Mouse (Mus musculus) MEL (cell line): Measurements from ENCODE around the gene Bnc2. TPM values are rescaled to one million over a fixed set of nuclear protein-coding genes. Genes with fewer than 3 reads are reported as not detected.

Experiments
- DNase-seq: peaks from one replicate; pipeline ENCODE4 v3.0.0; 2011; ENCODE audit warnings: low read depth, low spot score
- H3K27ac ChIP-seq: 2 replicates; pipeline ENCODE4 v1.5.1; 2012; ENCODE audit warnings: low read depth, mild to moderate bottlenecking, control low read depth, low read length, moderate library complexity; ENCODE audit not compliant: control insufficient read depth
- H3K27me3 ChIP-seq, 2 experiments: fragments of 150-350 bp in 1 of 2; sonication (generic) in 1 of 2; 2 replicates each; pipeline ENCODE4 v1.6.1; 2012; ENCODE audit warnings: low read length in 2 of 2, mild to moderate bottlenecking in 2 of 2, improper control_type of control experiment in 1 of 2, moderate library complexity in 1 of 2; ENCODE audit not compliant: insufficient read depth in 2 of 2, control insufficient read depth in 1 of 2
- H3K36me3 ChIP-seq, 2 experiments: 2 replicates each; pipeline ENCODE4 v1.6.1; 2012 to 2014; ENCODE audit warnings: low read length in 2 of 2, improper control_type of control experiment in 1 of 2, inconsistent platforms in 1 of 2, mild to moderate bottlenecking in 1 of 2; ENCODE audit not compliant: insufficient read depth in 2 of 2, control insufficient read depth in 1 of 2
- H3K4me1 ChIP-seq, 2 experiments: fragments of 150-350 bp in 1 of 2; sonication (generic) in 1 of 2; 2 replicates each; pipeline ENCODE4 v1.6.1; 2012; ENCODE audit warnings: low read length in 2 of 2, improper control_type of control experiment in 1 of 2, mild to moderate bottlenecking in 1 of 2; ENCODE audit not compliant: insufficient read depth in 2 of 2, control insufficient read depth in 1 of 2
- H3K4me3 ChIP-seq, 2 experiments: fragments of 150-350 bp in 1 of 2; sonication (generic) in 1 of 2; 2 replicates each; pipeline ENCODE4 v1.5.1; 2012; ENCODE audit warnings: low read depth in 2 of 2, low read length in 2 of 2, mild to moderate bottlenecking in 2 of 2, moderate library complexity in 2 of 2, control low read depth in 1 of 2, improper control_type of control experiment in 1 of 2; ENCODE audit not compliant: control insufficient read depth in 1 of 2, insufficient read depth in 1 of 2
- H3K79me2 ChIP-seq: 2 replicates; pipeline ENCODE4 v1.6.1; 2012; ENCODE audit warnings: mild to moderate bottlenecking, low read length, moderate library complexity; ENCODE audit not compliant: control insufficient read depth, poor library complexity, insufficient read depth
- H3K9ac ChIP-seq: 2 replicates; pipeline ENCODE4 v1.6.1; 2012; ENCODE audit warnings: low read depth, mild to moderate bottlenecking, control low read depth, low read length, moderate library complexity; ENCODE audit not compliant: control insufficient read depth, poor library complexity, severe bottlenecking
- H3K9me3 ChIP-seq: fragments of 150-350 bp; sonication (generic); replicated peaks from 2 replicates; pipeline ENCODE4 v1.6.1; 2012; ENCODE audit warnings: mild to moderate bottlenecking, low read length, improper control_type of control experiment, moderate library complexity; ENCODE audit not compliant: insufficient read depth
- BHLHE40 ChIP-seq: IDR thresholded peaks from 2 replicates; pipeline ENCODE4 v1.6.1; 2012; ENCODE audit warnings: low read depth, mild to moderate bottlenecking, inconsistent platforms, low read length, improper control_type of control experiment, borderline replicate concordance
- CHD2 ChIP-seq: IDR thresholded peaks from 2 replicates; pipeline ENCODE4 v1.6.1; 2011; ENCODE audit warnings: low read length, improper control_type of control experiment
- EP300 ChIP-seq, 2 experiments: IDR thresholded peaks; 2 replicates each; pipeline ENCODE4 v1.6.1; 2011; ENCODE audit warnings: improper control_type of control experiment in 2 of 2, low read length in 2 of 2, low read depth in 1 of 2, mild to moderate bottlenecking in 1 of 2
- GATA1 ChIP-seq: IDR thresholded peaks from 2 replicates; pipeline ENCODE4 v1.6.1; 2011; ENCODE audit warnings: low read depth, low read length, improper control_type of control experiment
- MAZ ChIP-seq: IDR thresholded peaks from 2 replicates; pipeline ENCODE4 v1.6.1; 2012; ENCODE audit warnings: low read depth, mild to moderate bottlenecking, inconsistent platforms, low read length, improper control_type of control experiment
- MXI1 ChIP-seq: IDR thresholded peaks from 2 replicates; pipeline ENCODE4 v1.6.1; 2011; ENCODE audit warnings: mild to moderate bottlenecking, low read depth, low read length, improper control_type of control experiment
- NELFE ChIP-seq: IDR thresholded peaks from 2 replicates; pipeline ENCODE4 v1.6.1; 2011; ENCODE audit warnings: low read depth, low read length, improper control_type of control experiment
- NRF1 ChIP-seq: IDR thresholded peaks from 2 replicates; pipeline ENCODE4 v1.6.1; 2014; ENCODE audit warnings: low read depth, mild to moderate bottlenecking, inconsistent platforms, low read length, improper control_type of control experiment, moderate library complexity; ENCODE audit not compliant: poor library complexity, insufficient read depth, severe bottlenecking
- POLR2A ChIP-seq, 2 experiments: IDR thresholded peaks; 2 replicates each; pipeline ENCODE4 v1.6.1; 2011 to 2012; ENCODE audit warnings: low read length in 2 of 2, mild to moderate bottlenecking in 2 of 2, control low read depth in 1 of 2, improper control_type of control experiment in 1 of 2, low read depth in 1 of 2, moderate library complexity in 1 of 2; ENCODE audit not compliant: control insufficient read depth in 1 of 2, insufficient read depth in 1 of 2, poor library complexity in 1 of 2
- POLR2AphosphoS5 ChIP-seq: IDR thresholded peaks from 2 replicates; pipeline ENCODE4 v1.6.1; 2012; ENCODE audit warnings: low read depth, borderline replicate concordance, mild to moderate bottlenecking, inconsistent platforms, low read length, moderate library complexity, mixed read lengths
- RAD21 ChIP-seq: IDR thresholded peaks from 2 replicates; pipeline ENCODE4 v1.6.1; 2011; ENCODE audit warnings: mild to moderate bottlenecking, low read depth, low read length, improper control_type of control experiment
- SIN3A ChIP-seq: IDR thresholded peaks from 2 replicates; pipeline ENCODE4 v1.6.1; 2012; ENCODE audit warnings: low read length, improper control_type of control experiment, inconsistent platforms
- TAL1 ChIP-seq: IDR thresholded peaks from 2 replicates; pipeline ENCODE4 v1.6.1; 2012; ENCODE audit warnings: mild to moderate bottlenecking, inconsistent platforms, low read length, moderate library complexity, mixed read lengths
- TBP ChIP-seq: IDR thresholded peaks from 2 replicates; pipeline ENCODE4 v1.8.0; 2011; ENCODE audit warnings: low read depth, low read length, improper control_type of control experiment
- USF2 ChIP-seq, 2 experiments: IDR thresholded peaks; 2 replicates each; pipeline ENCODE4 v1.6.1; 2011 to 2012; ENCODE audit warnings: improper control_type of control experiment in 2 of 2, low read length in 2 of 2, borderline replicate concordance in 1 of 2, inconsistent platforms in 1 of 2, low read depth in 1 of 2, mild to moderate bottlenecking in 1 of 2; ENCODE audit not compliant: insufficient read depth in 1 of 2
- ZKSCAN1 ChIP-seq: IDR thresholded peaks from 2 replicates; pipeline ENCODE4 v1.6.1; 2012; ENCODE audit warnings: low read depth, mild to moderate bottlenecking, inconsistent platforms, low read length, improper control_type of control experiment, moderate library complexity
- ZNF384 ChIP-seq: IDR thresholded peaks from 2 replicates; pipeline ENCODE4 v1.6.1; 2012; ENCODE audit warnings: low read depth, mild to moderate bottlenecking, inconsistent platforms, low read length, improper control_type of control experiment
- polyA plus RNA-seq, 2 experiments: library from polyadenylated mRNA; stranded (reverse) in 1 of 2; unstranded in 1 of 2; fragments of >175 nt in 1 of 2; fragments of >200 nt in 1 of 2; gene quantifications; 2 replicates each; pipeline versions ENCODE4 v1.2.1 to v1.2.4; 2012; ENCODE audit warnings: low replicate concordance in 2 of 2, low read depth in 1 of 2; ENCODE audit not compliant: insufficient read length in 2 of 2, insufficient read depth in 1 of 2, missing spikeins in 1 of 2
- total RNA-seq: library from RNA; depleted of rRNA; stranded (reverse); fragments of 300-350 nt; gene quantifications from 2 replicates; pipeline ENCODE4 v1.2.3, GENCODE M21; 2012

The Bnc2 gene
- total and polyA plus RNA-seq, 3 experiments = not detected

- DNase-seq = no peak
- no peak overlapping the region for H3K9ac ChIP-seq
- TF ChIP-seq POLR2AphosphoS5 = no peak
- no peak for TF ChIP-seq EP300 (IDR thresholded peaks at IDR 0.05; ENCODE audit: low read depth in 1 of 2, low read length in 2 of 2)
- no peak for TF ChIP-seq NRF1
- TF ChIP-seq USF2 (IDR thresholded peaks at IDR 0.05; ENCODE audit: borderline replicate concordance in 1 of 2, insufficient read depth in 1 of 2, low read depth in 1 of 2, low read length in 2 of 2) = no peak
- TF ChIP-seq MAZ = no peak
- TF ChIP-seq TAL1 = no peak
- no peak for TF ChIP-seq MXI1
- TF ChIP-seq ZKSCAN1 = no peak
- no peak for TF ChIP-seq POLR2A (IDR thresholded peaks at IDR 0.05; ENCODE audit: control insufficient read depth in 1 of 2, insufficient read depth in 1 of 2, low read depth in 1 of 2, low read length in 2 of 2, poor library complexity in 1 of 2)
- TF ChIP-seq TBP = no peak
- TF ChIP-seq NELFE = no peak
- TF ChIP-seq RAD21 = no peak
- H3K27ac ChIP-seq = no peak overlapping the region
- no peaks in the 10 kb centered on the region for H3K9me3 ChIP-seq
- no peaks in the 10 kb centered on the region for H3K4me1 ChIP-seq
- no peaks in the 10 kb centered on the region for H3K79me2 ChIP-seq
- H3K36me3 ChIP-seq = no peaks in the 10 kb centered on the region
- no peak overlapping the region for H3K4me3 ChIP-seq
- H3K27me3 ChIP-seq = no peaks in the 10 kb centered on the region
Measured at GRCm38 (mm10) chr4:84452642-84453041, 222.4 kb downstream of the Bnc2 start.

DNA sequence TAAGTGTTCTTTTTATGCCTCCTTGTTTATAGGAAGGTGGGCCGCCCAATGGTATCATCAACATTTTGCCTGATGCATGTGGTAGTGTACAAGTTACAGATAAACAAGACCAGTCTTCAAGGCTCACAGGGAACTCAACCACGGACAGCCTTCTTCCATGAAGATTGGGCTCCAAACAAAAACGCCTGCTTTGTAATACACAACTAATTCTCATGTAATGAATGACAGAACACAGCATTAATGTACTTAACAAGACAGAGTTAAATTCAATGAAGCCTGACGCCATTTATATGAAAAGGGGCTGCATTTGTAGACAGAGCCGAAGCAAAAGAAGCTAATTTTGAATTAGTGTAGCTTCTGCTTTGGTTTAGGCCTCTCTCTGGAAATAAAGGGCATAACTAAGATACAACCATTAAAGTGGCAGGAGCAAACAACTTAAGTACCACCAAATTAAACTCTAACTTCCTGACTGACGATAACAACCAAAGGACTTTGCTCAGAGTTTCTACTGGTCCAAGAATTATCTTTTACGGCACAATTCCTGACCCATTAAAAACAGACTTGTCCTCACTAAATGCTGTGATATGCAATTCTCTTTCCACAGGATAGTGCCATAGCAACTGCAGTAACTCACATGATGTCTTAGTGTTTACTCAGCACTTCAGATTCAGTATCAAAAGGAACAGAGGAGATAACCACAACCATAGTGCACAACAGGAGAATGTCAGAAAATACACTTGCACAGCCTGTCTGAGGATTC lies 225.6 kb downstream of the Bnc2 start:
- H3K9ac ChIP-seq = no peak overlapping the region
- TF ChIP-seq GATA1 (no peak), TAL1 (no peak), ZNF384 (no peak), CHD2 (no peak), RAD21 (no peak), SIN3A (no peak), USF2 (IDR thresholded peaks at IDR 0.05; ENCODE audit: borderline replicate concordance in 1 of 2, insufficient read depth in 1 of 2, low read depth in 1 of 2, low read length in 2 of 2) (no peak), BHLHE40 (no peak), TBP (no peak)
- H3K27me3 ChIP-seq = no peaks in the 10 kb centered on the region
- DNase-seq = no peak
- no peaks in the 10 kb centered on the region for H3K9me3 ChIP-seq
- no peaks in the 10 kb centered on the region for H3K36me3 ChIP-seq
- H3K27ac ChIP-seq = no peak overlapping the region
- H3K4me3 ChIP-seq = no peak overlapping the region
- H3K79me2 ChIP-seq = no peaks in the 10 kb centered on the region
- H3K4me1 ChIP-seq = no peaks in the 10 kb centered on the region
